Mouse (Mus musculus) embryonic facial prominence, embryonic 12.5 days (tissue): Measurements from ENCODE around the gene Bid. TPM values are rescaled to one million over a fixed set of nuclear protein-coding genes. Genes with fewer than 3 reads are reported as not detected.

Experiments
- ATAC-seq: fragments of 200-750 bp; cut with Nextera tagmentation; 2 replicates; pipeline ENCODE4 v1.8.0; 2017; ENCODE audit not compliant: insufficient number of reproducible peaks, insufficient read depth, low FRiP score, low TSS enrichment
- H3K27ac ChIP-seq: fragments of 300-500 bp; sonication (generic); 2 replicates; pipeline ENCODE4 v1.5.1; 2016; ENCODE audit warnings: mild to moderate bottlenecking
- H3K27me3 ChIP-seq: fragments of 300-500 bp; sonication (generic); 2 replicates; pipeline ENCODE4 v1.6.1; 2016; ENCODE audit warnings: mild to moderate bottlenecking, moderate library complexity
- H3K36me3 ChIP-seq: fragments of 300-500 bp; sonication (generic); 2 replicates; pipeline ENCODE4 v1.6.1; 2016; ENCODE audit warnings: mild to moderate bottlenecking
- H3K4me1 ChIP-seq: fragments of 300-500 bp; sonication (generic); 2 replicates; pipeline ENCODE4 v1.6.1; 2016
- H3K4me2 ChIP-seq: fragments of 300-500 bp; sonication (generic); replicated peaks from 2 replicates; pipeline ENCODE4 v1.6.1; 2016; ENCODE audit warnings: mild to moderate bottlenecking, moderate library complexity
- H3K4me3 ChIP-seq: fragments of 300-500 bp; sonication (generic); 2 replicates; pipeline ENCODE4 v1.5.1; 2016; ENCODE audit warnings: mild to moderate bottlenecking
- H3K9ac ChIP-seq: fragments of 300-500 bp; sonication (generic); 2 replicates; pipeline ENCODE4 v1.6.1; 2016; ENCODE audit warnings: mild to moderate bottlenecking, moderate library complexity
- H3K9me3 ChIP-seq: fragments of 300-500 bp; sonication (generic); 2 replicates; pipeline ENCODE4 v1.6.1; 2016; ENCODE audit warnings: mild to moderate bottlenecking, moderate library complexity
- WGBS: fragments of 180-500 bp; shearing (Covaris S2); methylation state at CpG from one replicate; pipeline ENCODE4 v1.1.7; 2016; 5-methylcytosine and 5-hydroxymethylcytosine counted together
- polyA plus RNA-seq: library from polyadenylated mRNA; unstranded; fragments of >200 nt; fragmentation: Nextera tagmentation; extraction: Ambion mirVana; gene quantifications from 2 replicates; pipeline ENCODE4 v1.2.1, GENCODE M21; 2016

The Bid gene
- polyA plus RNA-seq, 1 experiment from 2014 or later: 19.1 TPM

GRCm38 (mm10) chr6:120943964-120944363, 27.3 kb upstream of the Bid start:
- Histone ChIP-seq H3K36me3 (peaks cover 15% of the 10 kb centered on the region; the same call in 1 of the 2 replicates), H3K27me3 (no peaks in the 10 kb centered on the region), H3K4me3 (no peak overlapping the region), H3K4me1 (no peaks in the 10 kb centered on the region), H3K9me3 (no peaks in the 10 kb centered on the region), H3K27ac (no peak overlapping the region), H3K4me2 (no peak overlapping the region), H3K9ac (no peak overlapping the region)
- 86% methylated on average over 5 of the region's 5 CpGs for WGBS
- no peak for ATAC-seq

GRCm38 (mm10) chr6:120943551-120943950, 26.9 kb upstream of the Bid start:
- Histone ChIP-seq H3K27ac (no peak overlapping the region), H3K4me2 (no peak overlapping the region), H3K36me3 (peaks cover 13% of the 10 kb centered on the region; the same call in 1 of the 2 replicates), H3K4me1 (no peaks in the 10 kb centered on the region), H3K27me3 (no peaks in the 10 kb centered on the region), H3K4me3 (no peak overlapping the region), H3K9me3 (no peaks in the 10 kb centered on the region), H3K9ac (no peak overlapping the region)
- WGBS: 84% methylated on average over 10 of the region's 10 CpGs
- no peak for ATAC-seq

GRCm38 (mm10) chr6:120943079-120943478, 26.4 kb upstream of the Bid start:
- no peak overlapping the region for H3K9ac ChIP-seq
- H3K4me3 ChIP-seq: no peak overlapping the region
- H3K4me2 ChIP-seq: no peak overlapping the region
- no peak overlapping the region for H3K27ac ChIP-seq
- no peak for ATAC-seq
- H3K9me3 ChIP-seq: no peaks in the 10 kb centered on the region
- H3K36me3 ChIP-seq: 0 out of 2 replicates have a peak, but pooled peaks cover 9% of the 10 kb centered on the region
- WGBS: 73% methylated on average over 2 of the region's 2 CpGs
- H3K4me1 ChIP-seq: no peaks in the 10 kb centered on the region
- no peaks in the 10 kb centered on the region for H3K27me3 ChIP-seq

GRCm38 (mm10) chr6:120941575-120941974, 24.9 kb upstream of the Bid start:
- H3K9me3 ChIP-seq: no peaks in the 10 kb centered on the region
- ATAC-seq: no peak
- no peak overlapping the region for H3K27ac ChIP-seq
- H3K36me3 ChIP-seq: 0 out of 2 replicates have a peak, but pooled peaks cover 4% of the 10 kb centered on the region
- H3K4me1 ChIP-seq: no peaks in the 10 kb centered on the region
- H3K4me2 ChIP-seq: no peak overlapping the region
- no peaks in the 10 kb centered on the region for H3K27me3 ChIP-seq
- H3K9ac ChIP-seq: no peak overlapping the region
- no peak overlapping the region for H3K4me3 ChIP-seq
- WGBS: 91% methylated on average over 13 of the region's 13 CpGs

GRCm38 (mm10) chr6:120941084-120941481, 24.4 kb upstream of the Bid start:
- H3K27me3 ChIP-seq: no peaks in the 10 kb centered on the region
- H3K4me3 ChIP-seq: no peak overlapping the region
- WGBS: 86% methylated on average over 7 of the region's 7 CpGs
- no peak overlapping the region for H3K4me2 ChIP-seq
- ATAC-seq: no peak
- H3K4me1 ChIP-seq: no peaks in the 10 kb centered on the region
- no peaks in the 10 kb centered on the region for H3K36me3 ChIP-seq
- no peak overlapping the region for H3K27ac ChIP-seq
- H3K9ac ChIP-seq: no peak overlapping the region
- no peaks in the 10 kb centered on the region for H3K9me3 ChIP-seq

- Histone ChIP-seq H3K36me3 (no peaks in the 10 kb centered on the region), H3K4me3 (no peak overlapping the region), H3K4me2 (no peak overlapping the region), H3K27ac (no peak overlapping the region), H3K4me1 (no peaks in the 10 kb centered on the region), H3K27me3 (no peaks in the 10 kb centered on the region), H3K9ac (no peak overlapping the region), H3K9me3 (no peaks in the 10 kb centered on the region)
- WGBS: 81% methylated on average over 7 of the region's 7 CpGs
- ATAC-seq: no peak
Observed at GRCm38 (mm10) chr6:120940446-120941083, 23.9 kb upstream of the Bid start.

- Histone ChIP-seq H3K4me2 (no peak overlapping the region), H3K27ac (no peak overlapping the region), H3K27me3 (no peaks in the 10 kb centered on the region), H3K36me3 (0 out of 2 replicates have a peak, but pooled peaks cover 2% of the 10 kb centered on the region), H3K9me3 (no peaks in the 10 kb centered on the region), H3K4me1 (no peaks in the 10 kb centered on the region), H3K4me3 (no peak overlapping the region), H3K9ac (no peak overlapping the region)
- ATAC-seq: no peak
- WGBS: 82% methylated on average over 3 of the region's 3 CpGs
Observed at GRCm38 (mm10) chr6:120939783-120940182, 23.1 kb upstream of the Bid start.

- no peak overlapping the region for H3K4me3 ChIP-seq
- 85% methylated on average over 12 of the region's 12 CpGs for WGBS
- no peaks in the 10 kb centered on the region for H3K9me3 ChIP-seq
- H3K9ac ChIP-seq: no peak overlapping the region
- H3K36me3 ChIP-seq: peaks cover 11% of the 10 kb centered on the region
- no peaks in the 10 kb centered on the region for H3K27me3 ChIP-seq
- no peak overlapping the region for H3K4me2 ChIP-seq
- no peak for ATAC-seq
- H3K27ac ChIP-seq: no peak overlapping the region
- H3K4me1 ChIP-seq: no peaks in the 10 kb centered on the region
Observed at GRCm38 (mm10) chr6:120938763-120939450, 22.3 kb upstream of the Bid start.

GRCm38 (mm10) chr6:120937999-120938608, 21.5 kb upstream of the Bid start:
- no peak overlapping the region for H3K4me2 ChIP-seq
- WGBS: 76% methylated on average over 11 of the region's 11 CpGs
- H3K4me1 ChIP-seq: no peaks in the 10 kb centered on the region
- no peak overlapping the region for H3K4me3 ChIP-seq
- H3K27ac ChIP-seq: no peak overlapping the region
- no peak for ATAC-seq
- H3K27me3 ChIP-seq: no peaks in the 10 kb centered on the region
- H3K9me3 ChIP-seq: no peaks in the 10 kb centered on the region
- H3K9ac ChIP-seq: no peak overlapping the region
- peaks cover 17% of the 10 kb centered on the region for H3K36me3 ChIP-seq

GRCm38 (mm10) chr6:120937104-120937617, 20.5 kb upstream of the Bid start:
- no peaks in the 10 kb centered on the region for H3K27me3 ChIP-seq
- no peaks in the 10 kb centered on the region for H3K4me1 ChIP-seq
- H3K4me2 ChIP-seq: no peak overlapping the region
- no peak overlapping the region for H3K4me3 ChIP-seq
- H3K27ac ChIP-seq: no peak overlapping the region
- H3K9ac ChIP-seq: no peak overlapping the region
- ATAC-seq: no peak
- H3K9me3 ChIP-seq: no peaks in the 10 kb centered on the region
- WGBS: 79% methylated on average over 16 of the region's 16 CpGs
- H3K36me3 ChIP-seq: peaks cover 25% of the 10 kb centered on the region

- H3K4me1 ChIP-seq: no peaks in the 10 kb centered on the region
- ATAC-seq: no peak
- no peaks in the 10 kb centered on the region for H3K27me3 ChIP-seq
- H3K4me2 ChIP-seq: no peak overlapping the region
- WGBS: 81% methylated on average over 4 of the region's 4 CpGs
- H3K36me3 ChIP-seq: peaks cover 27% of the 10 kb centered on the region
- H3K9ac ChIP-seq: no peak overlapping the region
- no peak overlapping the region for H3K4me3 ChIP-seq
- H3K27ac ChIP-seq: no peak overlapping the region
- H3K9me3 ChIP-seq: no peaks in the 10 kb centered on the region
Observed at GRCm38 (mm10) chr6:120934176-120934575, 17.5 kb upstream of the Bid start.

GRCm38 (mm10) chr6:120933670-120934069, 17.0 kb upstream of the Bid start:
- Histone ChIP-seq H3K4me1 (no peaks in the 10 kb centered on the region), H3K9ac (no peak overlapping the region), H3K4me2 (no peak overlapping the region), H3K4me3 (no peak overlapping the region), H3K27me3 (no peaks in the 10 kb centered on the region), H3K9me3 (no peaks in the 10 kb centered on the region), H3K36me3 (peaks cover 27% of the 10 kb centered on the region), H3K27ac (no peak overlapping the region)
- ATAC-seq: no peak
- 88% methylated on average over 7 of the region's 7 CpGs for WGBS
